Mouse (Mus musculus) stomach, postnatal 0 days (tissue): ENCODE measurements at regions not wholly inside any gene's neighbourhood (a gene's known extent, or its start where the extent isn't known, plus 50 kb on each side); places are given as distances from the start of the nearest gene placed in this dataset.

Source experiments
- CTCF ChIP-seq: IDR thresholded peaks from 2 replicates; pipeline ENCODE4 v1.5.1; 2016; ENCODE audit warnings: antibody characterized with exemption, low read depth, mild to moderate bottlenecking, moderate library complexity
- EP300 ChIP-seq: optimal IDR thresholded peaks from 2 replicates; pipeline ENCODE3; 2016; ENCODE audit warnings: antibody characterized with exemption

DNA sequence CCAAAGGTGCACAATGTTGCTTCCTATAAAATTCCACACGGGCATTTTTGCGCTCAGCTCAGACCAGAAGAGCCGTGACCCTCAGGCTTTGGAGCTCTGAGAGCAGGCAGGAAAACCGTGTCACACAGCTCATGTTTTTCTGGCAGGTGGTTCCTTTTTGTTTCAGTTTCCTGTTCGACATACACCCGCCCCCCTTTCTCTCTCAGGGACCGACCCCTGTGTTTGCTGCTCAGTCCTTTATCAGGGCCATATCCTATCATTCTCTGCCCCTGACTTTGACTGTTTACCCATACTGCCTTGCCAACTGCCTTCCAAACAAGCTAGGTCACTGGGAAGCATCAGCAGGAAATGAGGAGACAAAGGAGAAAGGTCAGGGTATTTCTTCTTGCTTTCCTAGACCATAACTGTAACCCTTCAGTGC, 475.5 kb upstream of the Smim15 start:
- no peak for TF ChIP-seq CTCF
- TF ChIP-seq EP300 = no peak
